In the genomic region with DNA sequence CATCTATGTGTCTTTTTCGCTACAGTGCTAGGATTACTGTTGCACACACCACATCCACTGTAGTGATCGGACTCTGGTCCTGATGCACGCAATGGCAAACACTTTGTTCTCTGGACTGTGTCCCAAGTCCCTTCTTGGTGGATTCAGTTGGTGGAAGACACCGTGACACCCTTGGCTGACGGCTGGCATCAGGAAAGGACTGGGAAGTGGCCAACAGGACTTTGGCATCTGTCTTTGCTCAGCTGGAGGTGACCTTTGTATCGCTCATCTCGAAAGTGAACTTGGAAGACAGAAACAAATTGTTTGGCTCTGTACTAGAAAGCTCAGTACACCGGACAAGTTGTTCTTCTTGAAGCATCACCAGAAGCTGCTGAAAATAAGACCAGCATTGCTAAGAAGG, we compare ENCODE assay signal across 17 mouse cellular contexts.
DNase-seq lines count a peak whose midpoint lies in the region; ATAC-seq lines count a peak whose summit lies in the region.
"Had no signal": no experiment of that assay in that cellular context is flagged by ENCODE, and none has a peak within 500 bp of the region (broad histone marks: within the 10 kb centered on the region; RNA-seq: fewer than 3 reads in every experiment).

No protein-coding gene starts in this region.

- no peaks in the 10 kb centered on the region for H3K27me3 ChIP-seq in heart, embryonic 12.5 days (replicated peaks)
- no peaks in the 10 kb centered on the region for H3K27me3 ChIP-seq in neural tube, embryonic 15.5 days (replicated peaks)
- H3K27me3 ChIP-seq: forebrain, embryonic 12.5 days; lung, embryonic 15.5 days; neural tube, embryonic 13.5 days had no signal

- peak; percentile 4 for DNase-seq in cerebellum, adult 9-11 months
- DNase-seq in heart, postnatal 36 days = peak; percentile 11 to 13
- peak; percentile 49 for DNase-seq in adrenal gland, postnatal 14 days
- DNase-seq in kidney, postnatal 25 days = peak; percentile 84 to 93
- DNase-seq: cerebellum, postnatal 36 days; liver, embryonic 13.5 days; right cerebral cortex, postnatal 4 days; thymus, postnatal 4 days had no signal

- no peaks in the 10 kb centered on the region for H3K36me3 ChIP-seq in heart, embryonic 12.5 days
- no peaks in the 10 kb centered on the region for H3K36me3 ChIP-seq in neural tube, embryonic 15.5 days
- H3K36me3 ChIP-seq: forebrain, embryonic 12.5 days; liver, embryonic 13.5 days; lung, embryonic 15.5 days; neural tube, embryonic 13.5 days had no signal

- no peak overlapping the region for H3K4me3 ChIP-seq in heart, embryonic 12.5 days
- H3K4me3 ChIP-seq in neural tube, embryonic 15.5 days (replicated peaks) = no peak overlapping the region
- H3K4me3 ChIP-seq: forebrain, embryonic 12.5 days; liver, embryonic 13.5 days; lung, embryonic 15.5 days; neural tube, embryonic 13.5 days had no signal

- ATAC-seq in cerebellum, adult (ENCODE audit: insufficient number of reproducible peaks, low FRiP score, low TSS enrichment) = no peak
- ATAC-seq in heart, embryonic 12.5 days (ENCODE audit: insufficient number of reproducible peaks, low FRiP score) = no peak
- no peak for ATAC-seq in neural tube, embryonic 15.5 days (ENCODE audit: low FRiP score)
- ATAC-seq: hindbrain, postnatal 0 days had no signal

- no peak overlapping the region for H3K9ac ChIP-seq in heart, embryonic 12.5 days
- no peak overlapping the region for H3K9ac ChIP-seq in neural tube, embryonic 15.5 days (replicated peaks)
- H3K9ac ChIP-seq: forebrain, embryonic 12.5 days; liver, embryonic 13.5 days; lung, embryonic 15.5 days; neural tube, embryonic 13.5 days had no signal

- intact Hi-C loops in heart, postnatal 36 days (cut with DNase I) = no loop called here

- H3K27ac ChIP-seq in heart, embryonic 12.5 days (ENCODE audit: poor library complexity, severe bottlenecking) = no peak overlapping the region
- no peak overlapping the region for H3K27ac ChIP-seq in neural tube, embryonic 15.5 days (replicated peaks)
- H3K27ac ChIP-seq: forebrain, embryonic 12.5 days; hindbrain, postnatal 0 days; liver, embryonic 13.5 days; lung, embryonic 15.5 days; macrophage; neural tube, embryonic 13.5 days had no signal

- no peaks in the 10 kb centered on the region for H3K9me3 ChIP-seq in heart, embryonic 12.5 days (replicated peaks)
- H3K9me3 ChIP-seq in neural tube, embryonic 15.5 days (replicated peaks) = no peaks in the 10 kb centered on the region
- H3K9me3 ChIP-seq: forebrain, embryonic 12.5 days; liver, embryonic 13.5 days; lung, embryonic 15.5 days; neural tube, embryonic 13.5 days had no signal

- H3K4me1 ChIP-seq in heart, embryonic 12.5 days (replicated peaks) = peaks cover 1% of the 10 kb centered on the region; the same call in 1 of the 2 replicates
- no peaks in the 10 kb centered on the region for H3K4me1 ChIP-seq in neural tube, embryonic 15.5 days
- H3K4me1 ChIP-seq: forebrain, embryonic 12.5 days; liver, embryonic 13.5 days; lung, embryonic 15.5 days; neural tube, embryonic 13.5 days had no signal

- 85% methylated on average over 8 of the region's 8 CpGs for WGBS in heart, embryonic 12.5 days
- WGBS in neural tube, embryonic 15.5 days = 94% methylated on average over 8 of the region's 8 CpGs

- no peak overlapping the region for H3K4me2 ChIP-seq in heart, embryonic 12.5 days
- H3K4me2 ChIP-seq in neural tube, embryonic 15.5 days = no peak overlapping the region
- H3K4me2 ChIP-seq: forebrain, embryonic 12.5 days; liver, embryonic 13.5 days; lung, embryonic 15.5 days; midbrain, embryonic 11.5 days; neural tube, embryonic 13.5 days had no signal

Comparison
In these comparisons a context has a peak if more than half of its experiments do, and no peak if none do; other contexts are left out.
1. DNase-seq: peak in every context shown above with its lines; median percentile 88 in kidney, postnatal 25 days; 49 in adrenal gland, postnatal 14 days; 12 in heart, postnatal 36 days; 4 in cerebellum, adult 9-11 months.